Mouse (Mus musculus) urinary bladder, adult 18-20 months (tissue): ENCODE results near the gene Rab27a.
"Not testable (repeated sequence)": the region's sequence is repeated elsewhere in the genome, so short reads cannot be mapped to it uniquely, and the experiment has no call there.

Source experiments
- DNase-seq, 2 experiments: peaks; one replicate each; pipeline ENCODE4 v3.0.0; 2022; ENCODE audit warnings: low spot score in 2 of 2, mixed read lengths in 2 of 2

Gene Rab27a

DNA sequence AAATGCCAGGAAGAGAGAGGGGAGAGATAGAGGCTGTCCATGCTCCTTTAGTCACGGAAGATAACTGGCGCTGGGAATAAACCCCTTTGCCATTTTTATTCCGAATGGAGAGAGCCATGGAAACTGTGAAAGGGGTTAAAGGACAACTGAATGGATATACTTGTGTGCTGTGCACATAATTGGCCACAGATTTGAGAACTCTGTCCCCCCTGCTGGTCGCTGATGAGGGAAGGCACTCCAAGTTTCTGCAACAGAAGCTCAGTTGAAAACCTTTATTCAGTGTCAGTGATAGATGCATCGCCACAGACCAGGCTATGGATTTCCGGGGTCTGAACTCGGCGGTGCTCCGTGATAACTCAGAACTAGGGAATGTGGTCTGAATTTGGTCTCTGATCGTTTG is 45.5 kb downstream of the Rab27a start:
- DNase-seq: no peak

DNA sequence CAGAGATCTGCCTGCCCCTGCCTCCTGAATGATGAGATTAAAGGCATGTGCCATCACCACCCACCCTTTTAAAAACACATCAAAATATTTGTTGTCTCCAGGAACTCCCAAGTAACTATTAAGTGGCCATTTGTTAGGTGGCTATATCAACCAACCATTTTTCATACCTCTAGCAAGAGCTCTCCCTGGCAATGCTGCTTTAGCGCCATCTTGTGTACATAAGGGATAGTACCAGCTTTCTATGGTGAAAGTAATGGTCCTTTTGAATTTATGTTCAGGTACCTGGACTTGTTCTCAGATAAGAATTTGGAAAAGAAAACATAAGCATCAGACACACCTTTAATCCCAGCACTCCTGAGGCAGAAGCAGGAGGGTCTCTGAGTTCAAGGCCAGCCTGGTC is 47.1 kb downstream of the Rab27a start:
- no peak for DNase-seq

DNA sequence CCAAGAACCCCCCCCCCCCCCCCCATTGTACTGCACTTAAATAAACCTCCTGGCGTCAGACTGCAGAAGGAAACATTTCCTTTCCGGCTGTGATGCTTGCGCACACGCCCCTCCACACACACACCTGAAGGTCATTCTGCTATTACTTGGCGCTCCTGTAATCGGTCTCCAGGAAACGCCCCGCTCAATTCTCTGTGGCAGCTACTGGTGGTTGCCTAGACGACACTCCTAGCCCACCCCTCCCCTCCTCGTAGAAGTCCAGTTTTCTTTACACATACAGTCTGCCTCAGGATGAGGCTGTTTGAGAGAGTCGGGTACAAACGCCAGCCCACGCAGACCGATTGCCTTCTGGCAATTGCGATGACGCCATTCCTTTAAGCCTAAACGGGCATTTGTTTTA is 49.9 kb downstream of the Rab27a start:
- DNase-seq: no peak

DNA sequence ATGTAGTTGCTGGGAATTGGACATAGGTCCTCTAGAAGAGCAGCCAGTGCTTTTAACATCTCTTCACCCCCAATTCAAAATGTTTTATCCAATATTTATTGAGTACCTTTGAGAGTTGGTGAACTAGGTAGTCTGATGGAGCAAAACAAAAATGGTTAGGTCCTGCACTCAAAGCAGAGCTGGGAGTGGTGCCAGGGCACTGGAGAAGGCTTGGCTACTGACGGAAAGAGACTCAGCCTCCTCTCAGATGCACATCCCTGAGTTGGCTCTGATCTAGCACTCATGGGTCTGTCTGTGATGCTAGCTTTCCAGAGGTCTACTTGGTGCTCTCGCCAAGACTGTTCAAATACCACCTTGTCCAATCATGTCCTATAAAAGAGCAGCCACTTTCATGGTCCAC is 53.2 kb downstream of the Rab27a start:
- no peak for DNase-seq

DNA sequence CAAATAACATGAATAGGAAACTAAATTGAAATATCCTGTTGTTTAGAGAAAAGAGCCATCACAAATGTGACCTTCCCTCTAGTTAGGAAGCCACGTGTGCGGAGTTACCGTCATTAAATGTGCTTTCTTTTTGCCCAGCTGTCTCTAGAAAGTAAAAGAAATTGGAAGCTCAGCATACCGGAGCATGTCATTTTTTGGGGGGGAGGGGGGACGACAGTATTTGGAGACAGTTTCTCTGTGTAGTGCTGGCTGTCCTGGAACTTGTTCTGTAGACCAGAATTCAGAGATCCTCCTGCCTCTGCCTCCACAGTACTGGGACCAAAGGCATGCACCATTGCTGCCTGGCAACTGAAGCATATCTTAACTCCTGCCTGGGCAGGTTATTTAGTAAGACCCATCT is 56.9 kb downstream of the Rab27a start, which contains the start of gene Khdc3:
Khdc3 (plus strand) TSS at position 301 of the 400 bp plus-strand sequence.
- DNase-seq: no peak

DNA sequence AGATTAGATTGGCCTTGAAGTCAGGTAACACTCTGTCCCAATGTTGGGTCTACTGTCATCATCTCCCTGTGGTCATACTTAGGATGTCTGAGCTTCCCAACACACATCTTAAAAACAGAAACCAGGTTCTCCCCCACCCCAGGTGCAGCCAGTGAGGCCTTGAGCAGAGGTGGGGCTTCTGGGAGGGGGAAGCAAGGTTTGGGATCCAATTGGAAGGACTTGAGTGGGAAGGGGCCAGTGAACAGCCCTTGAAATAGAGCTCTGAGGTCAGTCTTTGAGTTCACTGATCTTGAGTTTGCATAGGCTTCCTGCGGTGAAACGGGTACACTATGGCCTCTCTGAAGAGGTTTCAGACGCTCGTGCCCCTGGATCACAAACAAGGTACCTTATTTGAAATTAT is 57.5 kb downstream of the Rab27a start, which contains the start of gene Gm20509:
Gm20509 (plus strand) TSS at position 290 of the 400 bp plus-strand sequence.
- DNase-seq: no peak

DNA sequence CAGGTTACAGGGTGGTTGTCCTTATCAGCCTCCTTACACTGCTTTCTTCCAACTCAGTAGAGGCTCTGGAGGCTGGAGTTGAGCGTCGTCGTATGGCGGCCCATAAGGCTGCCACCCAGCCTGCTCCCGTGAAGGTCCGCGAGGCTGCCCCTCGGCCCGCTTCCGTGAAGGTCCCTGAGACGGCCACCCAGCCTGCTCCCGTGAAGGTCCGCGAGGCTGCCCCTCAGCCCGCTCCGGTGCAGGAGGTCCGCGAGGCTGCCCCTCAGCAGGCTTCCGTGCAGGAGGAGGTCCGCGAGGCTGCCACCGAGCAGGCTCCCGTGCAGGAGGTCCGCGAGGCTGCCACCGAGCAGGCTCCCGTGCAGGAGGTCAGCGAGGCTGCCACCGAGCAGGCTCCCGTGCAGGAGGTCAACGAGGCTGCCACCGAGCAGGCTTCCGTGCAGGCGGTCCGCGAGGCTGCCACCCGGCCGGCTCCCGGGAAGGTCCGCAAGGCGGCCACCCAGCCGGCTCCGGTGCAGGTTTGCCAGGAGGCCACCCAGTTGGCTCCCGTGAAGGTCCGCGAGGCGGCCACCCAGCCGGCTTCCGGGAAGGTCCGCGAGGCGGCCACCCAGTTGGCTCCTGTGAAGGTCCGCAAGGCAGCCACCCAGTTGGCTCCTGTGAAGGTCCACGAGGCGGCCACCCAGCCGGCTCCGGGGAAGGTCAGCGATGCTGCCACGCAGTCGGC is 58.7 kb downstream of the Rab27a start:
- peak in 1 of 2 experiments; percentile 61 for DNase-seq

DNA sequence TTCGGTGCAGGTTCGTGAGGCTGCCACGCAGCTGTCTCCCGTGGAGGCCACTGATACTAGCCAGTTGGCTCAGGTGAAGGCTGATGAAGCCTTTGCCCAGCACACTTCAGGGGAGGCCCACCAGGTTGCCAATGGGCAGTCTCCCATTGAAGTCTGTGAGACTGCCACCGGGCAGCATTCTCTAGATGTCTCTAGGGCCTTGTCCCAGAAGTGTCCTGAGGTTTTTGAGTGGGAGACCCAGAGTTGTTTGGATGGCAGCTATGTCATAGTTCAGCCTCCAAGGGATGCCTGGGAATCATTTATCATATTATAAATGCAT is 59.2 kb downstream of the Rab27a start:
- DNase-seq: no peak

DNA sequence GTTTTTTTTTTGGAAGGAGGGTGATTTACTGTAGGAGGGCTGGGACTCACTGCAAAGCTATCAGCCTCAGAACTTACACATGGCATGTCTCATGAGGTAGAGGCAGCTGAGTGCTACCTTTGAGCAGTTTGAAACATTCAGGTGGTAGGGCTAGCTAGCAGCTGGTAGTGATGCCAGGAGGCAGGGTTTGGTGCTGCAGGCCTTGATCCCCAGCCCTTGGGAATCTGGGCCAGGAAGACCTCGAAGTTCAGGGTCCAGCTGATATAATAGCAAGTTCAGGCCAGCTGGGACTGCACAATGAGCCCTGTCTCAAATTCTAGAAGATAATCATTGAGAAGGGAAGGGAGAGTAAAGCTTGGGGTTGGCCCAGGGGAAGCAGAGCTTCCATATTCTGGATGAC is 60.5 kb downstream of the Rab27a start:
- DNase-seq: no peak

DNA sequence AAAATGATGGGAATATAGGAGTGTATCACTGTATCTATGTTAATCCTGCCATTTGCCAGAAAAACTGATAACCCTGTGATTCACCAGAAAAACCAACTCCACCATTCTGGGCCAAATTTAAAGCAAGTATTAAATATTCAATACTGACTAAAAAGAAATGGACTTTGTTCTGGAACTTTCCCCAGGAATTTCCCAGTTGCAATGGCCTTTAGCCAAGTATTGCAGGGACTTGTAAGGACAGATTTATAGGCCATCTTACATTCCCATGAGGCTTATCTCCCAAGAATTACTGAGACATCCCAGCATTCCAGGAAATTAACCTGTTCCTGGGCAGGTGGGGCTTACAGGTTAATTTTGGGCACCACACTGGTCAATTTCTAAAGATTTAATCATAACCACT is 61.1 kb downstream of the Rab27a start:
- no peak for DNase-seq

DNA sequence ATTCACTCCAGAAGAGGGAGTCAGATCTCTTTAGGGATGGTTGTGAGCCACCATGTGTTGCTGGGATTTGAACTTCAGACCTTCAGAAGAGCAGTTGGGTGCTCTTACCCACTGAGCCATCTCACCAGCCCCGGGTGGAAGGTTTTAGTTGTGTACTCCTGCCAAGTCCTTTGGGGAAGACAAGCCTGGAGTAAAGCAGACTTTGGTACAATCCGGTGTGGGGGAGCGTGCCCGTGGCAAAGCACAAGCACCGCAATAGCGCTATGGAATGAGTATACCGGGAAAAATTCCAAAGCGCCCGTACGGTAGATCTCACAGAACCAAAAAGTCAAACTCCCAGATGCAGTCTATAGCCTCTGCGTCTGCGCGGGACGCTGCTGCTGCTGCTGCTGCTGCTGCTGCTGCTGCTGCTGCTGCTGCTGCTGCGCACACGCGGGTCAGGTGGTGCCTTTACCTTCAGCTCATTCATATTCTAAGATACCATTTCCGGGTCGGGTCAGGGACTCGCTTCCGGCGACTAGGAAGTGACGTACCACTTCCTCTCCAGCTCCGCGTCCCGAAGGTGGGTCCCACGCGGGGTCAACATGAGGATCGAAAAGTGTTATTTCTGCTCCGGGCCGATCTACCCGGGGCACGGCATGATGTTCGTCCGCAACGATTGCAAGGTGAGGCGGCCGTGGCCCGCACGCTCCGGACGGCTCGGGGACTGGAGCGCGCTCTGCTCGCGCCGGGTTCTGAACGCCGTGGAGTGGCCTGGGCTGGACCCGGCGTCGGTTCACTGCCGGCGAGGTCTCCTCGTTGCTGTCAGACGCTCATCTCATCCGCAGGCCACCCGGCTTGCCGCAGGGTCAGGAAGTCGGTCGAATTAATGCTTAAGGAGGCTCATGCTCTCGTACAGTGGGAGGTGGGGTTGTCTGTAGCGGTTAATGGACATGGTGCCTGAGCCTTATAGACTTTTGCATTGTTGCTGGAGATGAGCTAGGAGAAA is 68.6 kb downstream of the Rab27a start, which contains the start of gene Rsl24d1:
Rsl24d1 (plus strand) TSS at position 508 of the 988 bp plus-strand sequence.
- DNase-seq: peak; percentile 62 to 77

DNA sequence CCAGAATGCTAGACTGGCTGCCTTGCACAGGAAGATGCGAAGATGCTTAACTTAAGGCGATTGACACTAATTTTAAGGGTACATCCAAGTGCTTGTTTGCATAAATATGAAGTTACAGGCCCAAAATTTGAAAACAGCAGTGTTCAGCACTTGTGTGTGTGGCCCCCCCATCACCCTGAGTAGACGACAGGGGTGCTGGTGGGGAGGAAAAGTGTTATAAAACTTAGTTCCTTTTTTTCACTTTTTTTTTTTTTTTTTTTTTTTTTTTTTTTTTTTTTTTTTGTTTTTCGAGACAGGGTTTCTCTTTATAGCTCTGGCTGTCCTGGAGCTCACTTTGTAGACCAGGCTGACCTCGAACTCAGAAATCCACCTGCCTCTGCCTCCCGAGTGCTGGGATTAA is 72.0 kb downstream of the Rab27a start:
- not testable (repeated sequence) for DNase-seq

DNA sequence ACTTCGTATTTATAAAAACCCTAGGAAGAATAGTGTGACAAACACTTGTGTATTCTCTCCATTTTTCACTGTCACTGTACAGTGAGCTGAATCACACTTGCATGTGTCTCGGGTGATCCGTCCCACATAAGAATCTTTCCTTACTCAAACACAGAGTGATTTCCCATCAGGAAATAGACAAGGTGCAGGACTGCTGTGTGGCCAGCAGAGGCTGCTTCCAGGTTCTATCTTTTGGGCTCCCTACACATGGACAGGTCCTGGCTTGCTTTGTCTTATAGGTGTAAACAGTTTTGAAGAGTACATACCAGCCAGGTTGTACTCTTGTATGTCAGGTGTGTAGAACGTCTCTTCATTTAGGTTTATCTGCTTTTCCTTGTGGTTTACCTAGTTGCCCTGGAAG is 73.4 kb downstream of the Rab27a start:
- DNase-seq: no peak

DNA sequence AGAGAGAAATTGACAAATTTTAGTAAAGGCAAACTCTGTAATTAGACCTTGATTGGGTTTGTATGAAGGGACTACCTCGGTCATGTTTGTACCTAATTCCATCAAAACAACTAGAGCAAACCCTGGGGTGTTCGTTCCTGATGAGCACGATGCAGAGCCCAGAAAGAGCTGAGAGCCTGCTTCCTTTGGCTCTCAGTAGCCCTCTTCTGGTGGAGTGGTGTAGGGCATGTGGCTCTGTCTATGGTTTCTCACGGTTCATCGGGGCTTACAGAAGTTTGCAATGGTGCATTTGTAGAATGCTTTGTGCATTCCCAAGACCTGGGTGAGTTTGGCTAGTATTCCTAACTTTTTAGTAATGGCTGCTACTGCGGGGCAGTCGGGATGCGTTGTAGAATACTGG is 77.1 kb downstream of the Rab27a start:
- DNase-seq: no peak

DNA sequence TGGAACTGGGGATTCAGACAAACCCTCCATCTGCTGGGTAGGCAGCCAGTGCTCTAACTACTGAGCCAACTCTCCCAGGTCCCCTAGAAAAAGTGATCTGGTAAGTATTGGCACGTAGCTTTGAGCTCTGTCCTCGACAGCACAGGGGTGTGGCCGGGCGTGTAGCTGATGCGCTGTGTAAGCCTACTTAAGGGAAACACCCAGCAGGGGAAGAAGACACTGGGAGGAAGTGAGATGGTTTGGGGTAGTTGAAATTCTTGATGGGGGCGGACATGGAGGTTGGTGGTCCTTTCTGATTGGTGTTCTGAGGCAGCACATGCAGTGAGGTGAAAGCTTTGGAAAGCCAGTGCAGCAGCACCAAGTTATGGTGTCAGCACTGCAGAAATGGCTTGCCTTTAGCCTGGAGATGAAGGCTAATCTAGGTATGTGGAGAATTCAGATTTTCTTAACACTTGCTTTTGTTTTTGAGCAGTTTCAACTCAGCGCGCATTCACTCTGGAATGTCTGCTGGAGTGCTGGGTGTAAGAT is 80.5 kb downstream of the Rab27a start:
- no peak for DNase-seq

DNA sequence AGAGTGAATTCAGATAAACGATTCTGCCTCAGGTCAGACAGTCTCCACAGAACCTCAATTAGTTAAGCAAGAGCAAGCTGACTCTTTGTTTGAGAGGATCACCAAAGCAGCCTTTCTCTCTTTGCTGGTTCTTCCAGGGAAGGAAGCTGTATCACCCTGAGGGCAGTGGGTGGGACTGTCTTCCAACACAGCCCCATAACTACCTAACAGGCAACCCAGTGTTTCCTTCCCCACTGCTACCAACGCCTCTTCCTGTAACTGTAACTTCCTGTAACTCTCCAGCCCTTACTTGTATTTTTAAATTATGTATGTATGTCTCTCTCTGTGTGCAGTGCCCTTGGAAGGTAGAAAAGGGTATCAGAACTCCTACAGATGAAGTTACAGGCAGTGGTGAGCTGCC is 82.8 kb downstream of the Rab27a start:
- DNase-seq: no peak

DNA sequence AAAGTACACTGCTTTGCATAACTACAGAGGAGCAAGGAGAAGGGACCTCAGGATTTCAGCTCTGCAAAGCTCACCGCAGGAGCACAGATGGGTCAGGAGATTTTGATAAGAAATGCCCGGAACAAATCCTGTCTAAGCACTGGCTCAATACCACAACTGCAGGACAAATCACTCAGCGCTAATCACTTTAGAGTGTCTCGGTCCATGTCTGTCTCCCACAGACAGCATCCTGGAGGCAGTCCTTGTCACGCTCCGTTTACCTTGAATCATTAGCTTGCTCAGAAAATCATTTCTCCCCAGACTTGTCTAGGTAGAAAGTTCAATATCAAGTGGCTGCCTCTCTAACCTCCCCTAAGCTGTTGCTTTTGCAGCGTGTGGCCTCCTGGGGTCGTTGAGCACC is 85.2 kb downstream of the Rab27a start:
- no peak for DNase-seq

DNA sequence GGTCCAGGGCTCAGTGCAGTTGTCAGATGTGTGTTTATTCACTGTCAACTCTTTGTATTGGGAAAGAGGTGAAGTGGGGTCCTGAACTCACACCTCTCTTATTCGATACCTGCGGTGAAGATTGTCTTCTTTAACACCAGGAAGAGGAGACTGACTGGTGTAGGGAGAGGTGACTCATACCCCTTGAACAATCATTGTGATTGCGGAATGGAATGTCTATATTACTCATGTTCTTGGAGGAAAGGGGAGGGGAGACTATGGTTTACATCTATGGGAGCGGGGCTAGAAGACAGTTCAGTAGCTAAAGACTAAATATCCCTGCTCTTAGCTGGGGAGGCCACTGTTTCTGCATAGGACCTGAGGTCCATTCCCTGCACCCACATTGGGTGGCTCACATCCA is 85.9 kb downstream of the Rab27a start:
- no peak for DNase-seq

DNA sequence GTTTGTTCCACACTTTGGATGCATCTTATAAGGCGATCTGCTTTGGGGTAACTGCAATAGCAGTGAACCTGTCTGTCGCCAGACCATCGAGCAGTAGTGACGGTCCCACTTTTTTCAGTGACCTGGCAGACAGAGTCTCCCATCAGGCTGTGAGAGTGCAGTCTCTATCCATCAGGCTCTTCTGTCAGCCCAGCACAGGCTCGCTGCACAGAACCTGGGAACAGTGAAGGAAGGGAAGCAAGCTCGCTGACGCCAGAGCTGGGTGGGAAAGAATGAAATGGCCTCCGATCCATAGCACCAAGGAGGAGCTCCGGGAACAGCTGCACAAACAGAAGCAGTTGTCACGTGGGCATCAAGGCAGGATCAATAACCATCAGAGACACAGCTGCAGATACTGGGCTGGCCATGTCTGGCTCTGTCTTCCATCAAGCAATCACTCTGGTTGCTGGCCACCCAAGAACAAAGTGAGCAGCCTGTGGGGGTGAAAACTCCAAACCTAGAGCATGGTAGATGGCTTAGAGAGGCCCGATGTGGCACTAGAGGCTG is 92.8 kb downstream of the Rab27a start:
- no peak for DNase-seq
